Mouse (Mus musculus) kidney, adult 2 months (tissue): ENCODE data around the gene Nsun7.

Experiments used
- CTCF ChIP-seq: fragments of 200-500 bp; conservative IDR thresholded peaks from 2 replicates; pipeline ENCODE4 v1.5.1; 2011; ENCODE audit warnings: low read depth, mild to moderate bottlenecking, control low read depth, low read length, moderate library complexity, mixed read lengths; ENCODE audit not compliant: insufficient read depth, insufficient read length
- POLR2A ChIP-seq: fragments of 200-500 bp; IDR thresholded peaks from one replicate; pipeline ENCODE4 v1.6.1; 2011; ENCODE audit warnings: low read depth, low read length, control low read depth

- TF ChIP-seq POLR2A (no peak), CTCF (no peak)
These were observed 84.5 kb downstream of the Nsun7 start for GRCm38 (mm10) chr5:66344182-66344581.
